13 mouse cellular contexts compared by ENCODE assay signal in the genomic region with DNA sequence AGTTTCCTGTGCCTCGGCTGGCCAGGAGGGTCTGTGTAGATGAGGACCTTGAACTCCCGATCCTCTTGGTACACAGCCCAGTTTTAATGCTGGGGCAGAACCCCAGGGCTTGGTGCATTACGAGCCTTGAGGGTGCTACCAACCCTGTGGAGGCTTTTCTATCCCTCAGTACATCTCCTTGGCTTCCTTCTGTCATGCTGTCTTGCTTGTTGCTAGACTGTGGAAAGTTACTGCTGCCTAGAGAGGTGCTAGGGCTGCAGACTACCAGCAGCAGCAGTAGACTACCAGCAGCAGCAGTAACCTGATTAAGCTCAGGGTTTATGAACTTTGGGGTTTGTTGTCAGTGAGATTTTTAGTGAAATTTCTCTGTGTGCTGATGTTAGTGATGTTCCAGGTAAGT. TPM values are rescaled to one million over a fixed set of nuclear protein-coding genes. Genes with fewer than 3 reads are reported as not detected.
DNase-seq lines count a peak whose midpoint lies in the region; ATAC-seq and TF ChIP-seq lines count a peak whose summit lies in the region.
"Had no signal": no experiment of that assay in that cellular context is flagged by ENCODE, and none has a peak within 500 bp of the region (broad histone marks: within the 10 kb centered on the region; RNA-seq: fewer than 3 reads in every experiment).

No protein-coding gene starts in this region.

- peak overlapping the region; percentile 27; the same call in 1 of the 2 replicates for H3K9ac ChIP-seq in hindbrain, embryonic 12.5 days
- H3K9ac ChIP-seq in hindbrain, embryonic 11.5 days (ENCODE audit: low read depth, low read length) = no peak overlapping the region
- H3K9ac ChIP-seq in stomach, embryonic 16.5 days (ENCODE audit: low read length) = peak overlapping the region; percentile 14; the same call in 1 of the 2 replicates
- no peak overlapping the region for H3K9ac ChIP-seq in stomach, postnatal 0 days (ENCODE audit: low read length)

- no peak for TF ChIP-seq CTCF in stomach, postnatal 0 days (IDR thresholded peaks at IDR 0.05; ENCODE audit: low read depth)
- TF ChIP-seq CTCF in lung, adult 2 months (IDR thresholded peaks at IDR 0.05; ENCODE audit: insufficient read depth, low read length) = no peak

- no peak for TF ChIP-seq EP300 in stomach, postnatal 0 days (optimal IDR thresholded peaks at IDR 0.05)

- peaks cover 61% of the 10 kb centered on the region for H3K36me3 ChIP-seq in hindbrain, embryonic 12.5 days
- peaks cover 10% of the 10 kb centered on the region for H3K36me3 ChIP-seq in hindbrain, embryonic 11.5 days (ENCODE audit: control insufficient read depth, insufficient read depth, low read length)
- H3K36me3 ChIP-seq in stomach, embryonic 16.5 days (ENCODE audit: control insufficient read depth, insufficient read depth, low read length) = peaks cover 6% of the 10 kb centered on the region
- peaks cover 2% of the 10 kb centered on the region; the same call in 1 of the 2 replicates for H3K36me3 ChIP-seq in stomach, postnatal 0 days (ENCODE audit: control insufficient read depth, insufficient read depth, low read length)

- peaks cover 75% of the 10 kb centered on the region for H3K4me1 ChIP-seq in hindbrain, embryonic 12.5 days
- H3K4me1 ChIP-seq in hindbrain, embryonic 11.5 days (replicated peaks; ENCODE audit: control insufficient read depth, insufficient read depth, low read length) = peaks cover 8% of the 10 kb centered on the region; the same call in 1 of the 2 replicates
- H3K4me1 ChIP-seq in stomach, embryonic 16.5 days (ENCODE audit: control insufficient read depth, insufficient read depth, low read length) = peaks cover 60% of the 10 kb centered on the region
- H3K4me1 ChIP-seq in stomach, postnatal 0 days (replicated peaks; ENCODE audit: control insufficient read depth, insufficient read depth) = peaks cover 5% of the 10 kb centered on the region; the same call in 1 of the 2 replicates
- H3K4me1 ChIP-seq in lung, adult 2 months (ENCODE audit: control insufficient read depth, insufficient read depth, low read length) = peaks cover 41% of the 10 kb centered on the region

- H3K27me3 ChIP-seq in hindbrain, embryonic 12.5 days = no peaks in the 10 kb centered on the region
- H3K27me3 ChIP-seq in hindbrain, embryonic 11.5 days (ENCODE audit: control insufficient read depth, insufficient read depth, low read length) = no peaks in the 10 kb centered on the region
- no peaks in the 10 kb centered on the region for H3K27me3 ChIP-seq in stomach, embryonic 16.5 days (ENCODE audit: control insufficient read depth, insufficient read depth, low read length)
- no peaks in the 10 kb centered on the region for H3K27me3 ChIP-seq in stomach, postnatal 0 days (ENCODE audit: control insufficient read depth, insufficient read depth, low read length)

- DNase-seq in cerebellum, adult 9-11 months = peak; percentile 31
- no peak for DNase-seq in cerebellum, adult 9-10 months
- no peak for DNase-seq in hindbrain, embryonic 11.5 days (ENCODE audit: low spot score)
- DNase-seq in stomach, postnatal 0 days (ENCODE audit: low spot score) = no peak
- no peak for DNase-seq in lung, adult 2 months
- no peak for DNase-seq in adipocyte (ENCODE audit: low spot score)
- DNase-seq: adrenal gland, postnatal 14 days; cerebellum, adult 18-20 months; kidney, adult 18-20 months; lung, adult 18-20 months had no signal

- no peak overlapping the region for H3K4me2 ChIP-seq in hindbrain, embryonic 12.5 days (replicated peaks)
- no peak overlapping the region for H3K4me2 ChIP-seq in hindbrain, embryonic 11.5 days (replicated peaks; ENCODE audit: low read depth, low read length)
- no peak overlapping the region for H3K4me2 ChIP-seq in stomach, embryonic 16.5 days (ENCODE audit: low read depth, low read length)
- no peak overlapping the region for H3K4me2 ChIP-seq in stomach, postnatal 0 days (replicated peaks; ENCODE audit: low read depth)

- 85% methylated on average over 3 of the region's 3 CpGs for WGBS in hindbrain, embryonic 12.5 days
- WGBS in hindbrain, embryonic 11.5 days = 85% methylated on average over 3 of the region's 3 CpGs
- WGBS in stomach, embryonic 16.5 days = 54% methylated on average over 3 of the region's 3 CpGs
- 36% methylated on average over 3 of the region's 3 CpGs for WGBS in stomach, postnatal 0 days
- 40% methylated on average over 3 of the region's 3 CpGs for WGBS in lung, adult 2 months

- H3K4me3 ChIP-seq in hindbrain, embryonic 12.5 days = no peak overlapping the region
- no peak overlapping the region for H3K4me3 ChIP-seq in hindbrain, embryonic 11.5 days (ENCODE audit: low read depth, low read length)
- no peak overlapping the region for H3K4me3 ChIP-seq in stomach, embryonic 16.5 days (replicated peaks; ENCODE audit: low read length)
- H3K4me3 ChIP-seq in stomach, postnatal 0 days (ENCODE audit: low read depth, low read length) = no peak overlapping the region
- no peak overlapping the region for H3K4me3 ChIP-seq in lung, adult 2 months (replicated peaks; ENCODE audit: extremely low read depth, low read depth, low read length)
- H3K4me3 ChIP-seq: erythroblast, embryonic 14.5 days had no signal

- no peak for ATAC-seq in hindbrain, embryonic 12.5 days (ENCODE audit: low FRiP score)
- no peak for ATAC-seq in hindbrain, embryonic 11.5 days (ENCODE audit: low FRiP score)
- ATAC-seq in stomach, embryonic 16.5 days (ENCODE audit: insufficient read depth, low FRiP score) = no peak
- ATAC-seq in stomach, postnatal 0 days (ENCODE audit: low FRiP score, low TSS enrichment) = no peak

- no peak for TF ChIP-seq POLR2A in lung, adult 2 months (IDR thresholded peaks at IDR 0.05; ENCODE audit: borderline replicate concordance, extremely low read depth, low read depth, low read length)

- H3K9me3 ChIP-seq in hindbrain, embryonic 12.5 days (replicated peaks) = no peaks in the 10 kb centered on the region
- no peaks in the 10 kb centered on the region for H3K9me3 ChIP-seq in hindbrain, embryonic 11.5 days (ENCODE audit: control insufficient read depth, low read length)
- H3K9me3 ChIP-seq in stomach, embryonic 16.5 days (replicated peaks; ENCODE audit: control insufficient read depth, low read length) = no peaks in the 10 kb centered on the region
- no peaks in the 10 kb centered on the region for H3K9me3 ChIP-seq in stomach, postnatal 0 days (ENCODE audit: control insufficient read depth, low read length)

- no peak overlapping the region for H3K27ac ChIP-seq in hindbrain, embryonic 12.5 days
- no peak overlapping the region for H3K27ac ChIP-seq in hindbrain, embryonic 11.5 days (ENCODE audit: low read depth, low read length)
- H3K27ac ChIP-seq in stomach, embryonic 16.5 days (ENCODE audit: low read length) = no peak overlapping the region
- H3K27ac ChIP-seq in stomach, postnatal 0 days (replicated peaks) = no peak overlapping the region

RNA-seq across cellular contexts. Expression of gene Ppp1cc, which starts 5.9 kb away (rescaled TPM):
- polyA plus RNA-seq in hindbrain, embryonic 12.5 days (2016; fragmentation: Nextera tagmentation; extraction: Ambion mirVana) = 286 and 293 TPM in 2 replicates
- polyA plus RNA-seq in hindbrain, embryonic 11.5 days (2014; fragmentation: Nextera tagmentation; extraction: Ambion mirVana) = 293 and 305 TPM in 2 replicates
- polyA plus RNA-seq in stomach, embryonic 16.5 days (2015; fragmentation: Nextera tagmentation; extraction: Ambion mirVana) = 166 and 171 TPM in 2 replicates
- polyA plus RNA-seq in stomach, postnatal 0 days (2015; fragmentation: Nextera tagmentation; extraction: Ambion mirVana) = 104 and 112 TPM in 2 replicates
- 67.6 and 81.1 TPM in 2 replicates for polyA plus RNA-seq in lung, adult 2 months (2012; rRNA removed)

RNA-seq across cellular contexts. Expression of gene Ccdc63, which starts 23.4 kb away (rescaled TPM):
- not detected in 2 replicates for polyA plus RNA-seq in hindbrain, embryonic 12.5 days (2016; fragmentation: Nextera tagmentation; extraction: Ambion mirVana)
- polyA plus RNA-seq in hindbrain, embryonic 11.5 days (2014; fragmentation: Nextera tagmentation; extraction: Ambion mirVana) = not detected in 2 replicates
- polyA plus RNA-seq in stomach, embryonic 16.5 days (2015; fragmentation: Nextera tagmentation; extraction: Ambion mirVana) = not detected in 2 replicates
- 0.07 TPM in 2 replicates for polyA plus RNA-seq in stomach, postnatal 0 days (2015; fragmentation: Nextera tagmentation; extraction: Ambion mirVana)
- polyA plus RNA-seq in lung, adult 2 months (2012; rRNA removed) = 0.14 and 0.27 TPM in 2 replicates
- polyA plus RNA-seq: erythroblast, embryonic 14.5 days had no signal

RNA-seq across cellular contexts. Expression of gene Hvcn1, which starts 42.6 kb away (rescaled TPM):
- polyA plus RNA-seq in hindbrain, embryonic 12.5 days (2016; fragmentation: Nextera tagmentation; extraction: Ambion mirVana) = 6.5 and 6.7 TPM in 2 replicates
- polyA plus RNA-seq in hindbrain, embryonic 11.5 days (2014; fragmentation: Nextera tagmentation; extraction: Ambion mirVana) = 5.0 and 6.1 TPM in 2 replicates
- 5.6 and 7.0 TPM in 2 replicates for polyA plus RNA-seq in stomach, embryonic 16.5 days (2015; fragmentation: Nextera tagmentation; extraction: Ambion mirVana)
- 2.8 and 3.1 TPM in 2 replicates for polyA plus RNA-seq in stomach, postnatal 0 days (2015; fragmentation: Nextera tagmentation; extraction: Ambion mirVana)
- 19.6 and 21.9 TPM in 2 replicates for polyA plus RNA-seq in lung, adult 2 months (2012; rRNA removed)

Comparison
In these comparisons a context has a peak if more than half of its experiments do, and no peak if none do; other contexts are left out.
1. H3K9ac ChIP-seq: peak in hindbrain, embryonic 12.5 days (single experiment) and stomach, embryonic 16.5 days (single experiment); none in hindbrain, embryonic 11.5 days (single experiment) and stomach, postnatal 0 days (single experiment).